Mouse (Mus musculus) neutrophil, adult 65 days (primary cell): ENCODE data around the gene Olfr1112. TPM values are rescaled to one million over a fixed set of nuclear protein-coding genes. Genes with fewer than 3 reads are reported as not detected.

Source experiments
- total RNA-seq: library from RNA; stranded (reverse); gene quantifications from 2 replicates; pipeline ENCODE4 v1.2.4, GENCODE M21; 2023

The Olfr1112 gene
- total RNA-seq: not detected in 2 replicates

DNA sequence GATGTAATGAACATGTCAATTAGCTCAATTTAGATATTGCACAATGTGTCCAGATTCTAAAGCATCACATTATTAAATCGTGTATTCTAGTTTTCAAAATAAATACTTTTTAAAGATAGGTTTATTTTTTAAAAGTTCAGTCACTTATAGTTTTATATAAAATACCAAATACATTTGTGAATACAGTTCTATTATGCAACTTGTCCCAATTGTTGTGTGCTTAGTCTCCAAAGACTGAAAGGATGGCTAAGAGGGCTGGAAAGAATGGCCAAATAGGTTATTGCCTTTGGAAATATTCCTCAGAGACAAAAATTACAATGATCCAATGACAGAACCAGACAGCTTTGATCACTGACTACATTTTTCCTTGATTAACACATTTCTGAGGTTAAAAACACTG is at the start of gene Olfr1112:
Gene Olfr1112 (plus strand): TSS at position 301 of the 400 bp plus-strand sequence.

DNA sequence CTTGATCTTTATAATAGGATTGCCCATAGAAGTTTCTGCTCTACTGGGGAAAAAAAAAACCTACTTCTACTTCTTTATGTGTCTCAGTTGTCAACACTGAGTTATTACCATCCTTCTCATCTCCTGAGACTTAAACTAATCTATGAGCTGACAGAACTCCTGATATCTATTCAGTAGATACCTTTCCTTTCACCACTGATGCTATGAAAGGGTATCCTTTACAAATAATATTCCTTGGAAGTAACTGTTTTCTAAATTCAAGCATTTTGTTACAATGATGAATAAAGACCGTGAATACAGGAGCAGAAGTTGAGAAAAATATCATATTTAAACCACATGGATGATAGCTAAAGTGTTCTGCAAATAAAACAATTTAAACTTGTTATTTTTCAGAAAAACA is 47.4 kb upstream of the Olfr1112 start, which contains the start of gene Olfr1110:
Gene Olfr1110 (minus strand): TSS at position 101 of the 400 bp plus-strand sequence.

DNA sequence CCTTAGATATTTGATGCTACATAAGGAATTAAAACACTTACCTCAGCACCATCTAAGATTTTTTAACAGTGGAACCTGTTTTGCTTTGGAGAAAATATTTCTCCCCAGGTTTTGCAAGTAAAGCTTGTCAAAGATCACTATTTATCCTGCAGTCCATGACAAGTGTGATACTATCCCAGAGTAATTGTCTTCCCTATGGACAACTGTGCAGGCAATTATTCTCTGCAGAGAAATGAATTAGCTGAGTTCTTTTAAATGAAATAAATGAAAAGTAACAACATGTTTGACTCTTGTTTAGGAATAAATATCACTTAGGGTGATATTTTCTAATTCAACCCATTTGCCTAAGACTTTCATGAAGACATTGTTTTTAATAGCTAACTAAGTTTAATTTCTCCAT is 35.1 kb upstream of the Olfr1112 start, which contains the start of gene Olfr1111:
Gene Olfr1111 (minus strand): TSS at position 101 of the 400 bp plus-strand sequence.

DNA sequence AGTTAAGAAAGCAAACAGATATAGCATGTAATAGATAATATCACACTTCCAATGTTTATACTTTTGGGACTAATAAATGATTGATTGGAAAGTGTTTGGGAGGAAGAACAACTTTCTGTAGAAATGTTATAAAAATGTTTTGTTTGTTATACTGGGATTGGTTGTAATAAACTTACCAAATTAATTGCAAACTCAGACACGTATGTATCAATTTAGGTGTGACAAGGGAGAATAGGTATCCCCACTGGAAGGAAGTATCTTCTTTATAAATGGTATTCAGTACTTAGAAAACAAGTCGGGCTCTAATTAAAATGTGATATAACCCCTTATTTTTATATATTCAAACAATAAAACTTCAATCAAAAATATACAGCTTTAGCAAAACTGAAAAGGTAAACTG is 21.1 kb downstream of the Olfr1112 start, which contains the start of gene Olfr1113:
Gene Olfr1113 (plus strand): TSS at position 301 of the 400 bp plus-strand sequence.

Other genes with a start within 250 kb of the Olfr1112 start
- gene Olfr1099, start 227.1 kb upstream of the Olfr1112 start, total RNA-seq: not detected in 2 replicates
- gene Olfr1100, start 207.8 kb upstream of the Olfr1112 start, total RNA-seq: not detected in 2 replicates
- gene Olfr1101, start 196.6 kb upstream of the Olfr1112 start, total RNA-seq: not detected in 2 replicates
- gene Olfr1102, start 189.4 kb upstream of the Olfr1112 start, total RNA-seq: not detected in 2 replicates
- gene Olfr1104, start 160.7 kb upstream of the Olfr1112 start, total RNA-seq: not detected in 2 replicates
- not detected in 2 replicates for gene Olfr1105, start 151.3 kb upstream of the Olfr1112 start, total RNA-seq
- gene Olfr1106, start 135.5 kb upstream of the Olfr1112 start, total RNA-seq: not detected in 2 replicates
- gene Olfr1107, start 112.0 kb upstream of the Olfr1112 start, total RNA-seq: not detected in 2 replicates
- gene Olfr1109, start 91.8 kb upstream of the Olfr1112 start, total RNA-seq: not detected in 2 replicates
- gene Olfr259, start 73.2 kb upstream of the Olfr1112 start, total RNA-seq: not detected in 2 replicates
- gene Olfr1110, start 47.5 kb upstream of the Olfr1112 start, total RNA-seq: not detected in 2 replicates
- gene Olfr1111, start 35.2 kb upstream of the Olfr1112 start, total RNA-seq: not detected in 2 replicates
- not detected in 2 replicates for gene Olfr1113, start 21.2 kb downstream of the Olfr1112 start, total RNA-seq
- gene Olfr1115, start 60.2 kb downstream of the Olfr1112 start, total RNA-seq: not detected in 2 replicates
- not detected in 2 replicates for gene Olfr1116, start 79.7 kb downstream of the Olfr1112 start, total RNA-seq
- not detected in 2 replicates for gene Olfr1118, start 119.8 kb downstream of the Olfr1112 start, total RNA-seq
- gene Olfr1120, start 167.0 kb downstream of the Olfr1112 start, total RNA-seq: not detected in 2 replicates
- not detected in 2 replicates for gene Olfr1121, start 182.1 kb downstream of the Olfr1112 start, total RNA-seq
- 0.07 TPM in 1 of 2 replicates, not detected in the other for gene Olfr1122, start 198.1 kb downstream of the Olfr1112 start, total RNA-seq
- not detected in 2 replicates for gene Olfr1123, start 228.8 kb downstream of the Olfr1112 start, total RNA-seq
- gene Olfr1124, start 242.5 kb downstream of the Olfr1112 start, total RNA-seq: not detected in 2 replicates